ENCODE assay signal across 8 mouse cellular contexts in the genomic region with DNA sequence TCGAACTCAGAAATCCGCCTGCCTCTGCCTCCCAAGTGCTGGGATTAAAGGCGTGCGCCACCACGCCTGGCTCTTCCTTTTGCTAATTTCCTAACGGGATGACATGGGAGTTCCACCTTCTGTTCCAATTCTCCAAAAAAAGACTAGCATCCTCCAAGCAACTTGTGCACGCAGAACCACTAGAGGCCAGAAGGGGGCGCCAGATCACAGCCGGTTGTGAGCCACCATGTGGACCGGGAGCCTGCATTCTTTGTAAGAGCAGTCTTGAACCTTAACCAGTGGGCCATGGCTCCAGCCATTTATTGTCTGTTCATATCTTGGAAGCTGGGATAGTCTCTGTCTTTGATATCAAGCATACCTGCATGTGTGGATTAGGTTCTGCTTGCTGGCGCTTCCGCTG. TPM values are rescaled to one million over a fixed set of nuclear protein-coding genes. Genes with fewer than 3 reads are reported as not detected.
DNase-seq lines count a peak whose midpoint lies in the region; ATAC-seq and TF ChIP-seq lines count a peak whose summit lies in the region.

No protein-coding gene starts in this region.

- peak; percentile 90 for TF ChIP-seq CTCF in left cerebral cortex, adult 2 months (IDR thresholded peaks at IDR 0.05)

- 16% methylated on average over 12 of the region's 12 CpGs for WGBS in liver, embryonic 12.5 days (ENCODE audit: insufficient replicate concordance)
- 18% methylated on average over 12 of the region's 12 CpGs for WGBS in embryonic facial prominence, embryonic 10.5 days
- 19% methylated on average over 12 of the region's 12 CpGs for WGBS in intestine, embryonic 14.5 days
- WGBS in neural tube, embryonic 11.5 days, result 19% methylated on average over 12 of the region's 12 CpGs

- H3K9ac ChIP-seq in liver, embryonic 12.5 days, result no peak overlapping the region
- H3K9ac ChIP-seq in intestine, embryonic 14.5 days (ENCODE audit: low read length), result no peak overlapping the region
- no peak overlapping the region for H3K9ac ChIP-seq in neural tube, embryonic 11.5 days (ENCODE audit: low read length)

- H3K9me3 ChIP-seq in liver, embryonic 12.5 days (replicated peaks), result no peaks in the 10 kb centered on the region
- H3K9me3 ChIP-seq in embryonic facial prominence, embryonic 10.5 days, result no peaks in the 10 kb centered on the region
- no peaks in the 10 kb centered on the region for H3K9me3 ChIP-seq in intestine, embryonic 14.5 days (ENCODE audit: control insufficient read depth, low read length)
- H3K9me3 ChIP-seq in neural tube, embryonic 11.5 days (ENCODE audit: control insufficient read depth, low read length), result no peaks in the 10 kb centered on the region

- no peak for ATAC-seq in liver, embryonic 12.5 days
- no peak for ATAC-seq in intestine, embryonic 14.5 days (replicated peaks; ENCODE audit: low FRiP score, low TSS enrichment, low read depth)
- no peak for ATAC-seq in neural tube, embryonic 11.5 days (ENCODE audit: insufficient read depth, low FRiP score, low TSS enrichment)

- H3K4me1 ChIP-seq in liver, embryonic 12.5 days, result peaks cover 55% of the 10 kb centered on the region
- peaks cover 51% of the 10 kb centered on the region for H3K4me1 ChIP-seq in embryonic facial prominence, embryonic 10.5 days
- peaks cover 21% of the 10 kb centered on the region for H3K4me1 ChIP-seq in intestine, embryonic 14.5 days (replicated peaks; ENCODE audit: control insufficient read depth, insufficient read depth, low read length)
- peaks cover 14% of the 10 kb centered on the region for H3K4me1 ChIP-seq in neural tube, embryonic 11.5 days (ENCODE audit: control insufficient read depth, insufficient read depth, low read length)

- no peak overlapping the region for H3K4me3 ChIP-seq in liver, embryonic 12.5 days
- H3K4me3 ChIP-seq in embryonic facial prominence, embryonic 10.5 days, result no peak overlapping the region
- H3K4me3 ChIP-seq in intestine, embryonic 14.5 days (ENCODE audit: low read depth, low read length), result no peak overlapping the region
- H3K4me3 ChIP-seq in left cerebral cortex, adult 2 months, result no peak overlapping the region
- no peak overlapping the region for H3K4me3 ChIP-seq in neural tube, embryonic 11.5 days (ENCODE audit: low read depth, low read length)

- no peak overlapping the region for H3K27ac ChIP-seq in liver, embryonic 12.5 days
- H3K27ac ChIP-seq in embryonic facial prominence, embryonic 10.5 days (replicated peaks), result no peak overlapping the region
- no peak overlapping the region for H3K27ac ChIP-seq in intestine, embryonic 14.5 days (ENCODE audit: low read depth)
- H3K27ac ChIP-seq in left cerebral cortex, adult 2 months, result no peak overlapping the region
- H3K27ac ChIP-seq in neural tube, embryonic 11.5 days (ENCODE audit: low read depth, low read length), result no peak overlapping the region

- H3K4me2 ChIP-seq in liver, embryonic 12.5 days, result no peak overlapping the region
- no peak overlapping the region for H3K4me2 ChIP-seq in intestine, embryonic 14.5 days (ENCODE audit: low read length)
- H3K4me2 ChIP-seq in neural tube, embryonic 11.5 days (ENCODE audit: low read depth), result no peak overlapping the region

- intact Hi-C loops in left cerebral cortex, adult 2 months (cut with DNase I), result loop anchor here (5.0 kb wide), 1 partner anchor 130 kb away; no protein-coding TSS in a partner anchor

- H3K27me3 ChIP-seq in liver, embryonic 12.5 days (replicated peaks), result peaks cover 84% of the 10 kb centered on the region
- H3K27me3 ChIP-seq in embryonic facial prominence, embryonic 10.5 days (replicated peaks; ENCODE audit: low read depth, poor library complexity, severe bottlenecking), result peaks cover 96% of the 10 kb centered on the region
- H3K27me3 ChIP-seq in intestine, embryonic 14.5 days (replicated peaks; ENCODE audit: control insufficient read depth, insufficient read depth, low read length), result peaks cover 80% of the 10 kb centered on the region
- peaks cover 76% of the 10 kb centered on the region for H3K27me3 ChIP-seq in neural tube, embryonic 11.5 days (ENCODE audit: control insufficient read depth, insufficient read depth, low read length)

- no peaks in the 10 kb centered on the region for H3K36me3 ChIP-seq in liver, embryonic 12.5 days
- no peaks in the 10 kb centered on the region; the same call in 1 of the 2 replicates for H3K36me3 ChIP-seq in embryonic facial prominence, embryonic 10.5 days (replicated peaks)
- H3K36me3 ChIP-seq in intestine, embryonic 14.5 days (ENCODE audit: control insufficient read depth, insufficient read depth, low read length), result no peaks in the 10 kb centered on the region
- no peaks in the 10 kb centered on the region for H3K36me3 ChIP-seq in neural tube, embryonic 11.5 days (ENCODE audit: control insufficient read depth, insufficient read depth, low read length)

- peak; percentile 77 for DNase-seq in liver
- DNase-seq in adrenal gland, postnatal 14 days, result peak; percentile 91
- DNase-seq in embryonic facial prominence, embryonic 10.5 days (ENCODE audit: low spot score), result peak; percentile 87
- DNase-seq in intestine, embryonic 14.5 days (ENCODE audit: low spot score), result peak; percentile 93
- peak; percentile 69 to 84 for DNase-seq in left cerebral cortex, adult 2 months (ENCODE audit: extremely low spot score in 1 of 2, low spot score in 2 of 2)
- DNase-seq in neural tube, embryonic 11.5 days (ENCODE audit: low spot score), result peak; percentile 82
- DNase-seq in thymus, postnatal 10 days (ENCODE audit: low spot score in 2 of 2), result peak; percentile 25 to 72

RNA-seq across cellular contexts. Expression of gene Amn, which starts 1.5 kb away (rescaled TPM):
- polyA plus RNA-seq in liver, embryonic 12.5 days (2016; fragmentation: Nextera tagmentation; extraction: Ambion mirVana), result 2.0 and 2.2 TPM in 2 replicates
- total RNA-seq in adrenal gland, postnatal 14 days (2021), result not detected in 2 replicates
- 0.16 and 0.25 TPM in 2 replicates for polyA plus RNA-seq in embryonic facial prominence, embryonic 10.5 days (2016; fragmentation: Nextera tagmentation; extraction: Ambion mirVana)
- polyA plus RNA-seq in intestine, embryonic 14.5 days (2014; fragmentation: Nextera tagmentation; extraction: Ambion mirVana), result 17.2 and 23.7 TPM in 2 replicates
- 1 to 10 TPM; 8.0 to 10.0 TPM for total RNA-seq in left cerebral cortex, adult 2 months (2021)
- not detected in 2 replicates for polyA plus RNA-seq in neural tube, embryonic 11.5 days (2014; fragmentation: Nextera tagmentation; extraction: Ambion mirVana)
